Mouse (Mus musculus) layer of hippocampus, adult 9-10 months (tissue): ENCODE data around the gene Ntsr2.
A peak's percentile ranks its signal among the peaks of the same experiment; 100 is the strongest.

Source experiments
- DNase-seq: peaks from one replicate; pipeline ENCODE4 v3.0.0; 2022; ENCODE audit warnings: low spot score

The Ntsr2 gene

GRCm38 (mm10) chr12:16653332-16654093 is at the start of gene Ntsr2:
Ntsr2 (plus strand) TSS chr12:16653382.
- DNase-seq: no peak

GRCm38 (mm10) chr12:16605624-16606023 is 47.6 kb upstream of the Ntsr2 start:
- no peak for DNase-seq

GRCm38 (mm10) chr12:16610936-16611335 is 42.2 kb upstream of the Ntsr2 start, which contains the start of gene Lpin1:
Lpin1 (minus strand) TSS chr12:16610966.
- DNase-seq: no peak

- no peak for DNase-seq
These were observed 38.6 kb upstream of the Ntsr2 start for GRCm38 (mm10) chr12:16614556-16614955.

GRCm38 (mm10) chr12:16615738-16616137 is 37.4 kb upstream of the Ntsr2 start:
- DNase-seq: no peak

- DNase-seq: peak; percentile 11
These were observed 34.5 kb upstream of the Ntsr2 start for GRCm38 (mm10) chr12:16618512-16619274.

- DNase-seq: no peak
These were observed 33.7 kb upstream of the Ntsr2 start for GRCm38 (mm10) chr12:16619453-16619852.

- DNase-seq: no peak
These were observed 33.0 kb upstream of the Ntsr2 start for GRCm38 (mm10) chr12:16620230-16620629.

GRCm38 (mm10) chr12:16630152-16630865 is 22.9 kb upstream of the Ntsr2 start:
- no peak for DNase-seq

- no peak for DNase-seq
These were observed 22.4 kb upstream of the Ntsr2 start for GRCm38 (mm10) chr12:16630866-16631185.

- no peak for DNase-seq
These were observed 21.8 kb upstream of the Ntsr2 start for GRCm38 (mm10) chr12:16631423-16631822.

- DNase-seq: no peak
These were observed 19.9 kb upstream of the Ntsr2 start for GRCm38 (mm10) chr12:16633235-16633634.

GRCm38 (mm10) chr12:16634075-16634813 is 18.9 kb upstream of the Ntsr2 start:
- DNase-seq: no peak

GRCm38 (mm10) chr12:16635816-16636215 is 17.4 kb upstream of the Ntsr2 start:
- DNase-seq: no peak

GRCm38 (mm10) chr12:16639078-16639771 is 14.0 kb upstream of the Ntsr2 start:
- DNase-seq: no peak

- DNase-seq: no peak
These were observed 13.1 kb upstream of the Ntsr2 start for GRCm38 (mm10) chr12:16640075-16640474.

GRCm38 (mm10) chr12:16642000-16642399 is 11.2 kb upstream of the Ntsr2 start:
- no peak for DNase-seq

GRCm38 (mm10) chr12:16643508-16644345 is 9.5 kb upstream of the Ntsr2 start:
- DNase-seq: no peak

GRCm38 (mm10) chr12:16644698-16645097 is 8.5 kb upstream of the Ntsr2 start:
- no peak for DNase-seq

GRCm38 (mm10) chr12:16646780-16647409 is 6.3 kb upstream of the Ntsr2 start:
- DNase-seq: no peak
